Mouse (Mus musculus): ENCODE data around the gene Adgrd1. TPM values are rescaled to one million over a fixed set of nuclear protein-coding genes. Genes with fewer than 3 reads are reported as not detected.
A peak's percentile ranks its signal among the peaks of the same experiment; 100 is the strongest.

The Adgrd1 gene
- polyA plus RNA-seq, 1 experiment from 2014 or later, result 0.06 TPM

GRCm38 (mm10) chr5:129196501-129196900, 100.0 kb downstream of the Adgrd1 start:
- Histone ChIP-seq H3K27ac (replicated peaks; ENCODE audit: low read depth, low read length) (no peak overlapping the region), H3K4me2 (ENCODE audit: low read depth, low read length) (no peak overlapping the region), H3K36me3 (replicated peaks; ENCODE audit: control insufficient read depth, insufficient read depth, low read depth, low read length) (no peaks in the 10 kb centered on the region), H3K4me1 (ENCODE audit: control insufficient read depth, insufficient read depth, low read length) (peaks cover 2% of the 10 kb centered on the region; the same call in 1 of the 2 replicates), H3K4me3 (ENCODE audit: low read depth, low read length) (no peak overlapping the region), H3K9ac (replicated peaks; ENCODE audit: low read length) (no peak overlapping the region), H3K27me3 (ENCODE audit: control insufficient read depth, insufficient read depth, low read length) (no peaks in the 10 kb centered on the region), H3K9me3 (replicated peaks; ENCODE audit: control insufficient read depth, low read length) (no peaks in the 10 kb centered on the region)
- peak; percentile 32 for DNase-seq (ENCODE audit: low spot score)
- no peak for ATAC-seq (replicated peaks; ENCODE audit: insufficient number of reproducible peaks, low FRiP score, low TSS enrichment, low read depth)
- 61% methylated on average over 9 of the region's 9 CpGs for WGBS

GRCm38 (mm10) chr5:129196971-129197519, 100.5 kb downstream of the Adgrd1 start:
- Histone ChIP-seq H3K4me1 (ENCODE audit: control insufficient read depth, insufficient read depth, low read length) (peaks cover 2% of the 10 kb centered on the region; the same call in 1 of the 2 replicates), H3K9me3 (replicated peaks; ENCODE audit: control insufficient read depth, low read length) (no peaks in the 10 kb centered on the region), H3K4me3 (ENCODE audit: low read depth, low read length) (no peak overlapping the region), H3K4me2 (ENCODE audit: low read depth, low read length) (no peak overlapping the region), H3K36me3 (replicated peaks; ENCODE audit: control insufficient read depth, insufficient read depth, low read depth, low read length) (no peaks in the 10 kb centered on the region), H3K9ac (replicated peaks; ENCODE audit: low read length) (no peak overlapping the region), H3K27me3 (ENCODE audit: control insufficient read depth, insufficient read depth, low read length) (no peaks in the 10 kb centered on the region), H3K27ac (replicated peaks; ENCODE audit: low read depth, low read length) (no peak overlapping the region)
- 63% methylated on average over 9 of the region's 9 CpGs for WGBS
- DNase-seq (ENCODE audit: low spot score) (no peak), ATAC-seq (replicated peaks; ENCODE audit: insufficient number of reproducible peaks, low FRiP score, low TSS enrichment, low read depth) (0 out of 2 replicates have a peak, but pooled peaks have one; percentile 18)

- 86% methylated on average over 3 of the region's 3 CpGs for WGBS
- H3K36me3 ChIP-seq (replicated peaks; ENCODE audit: control insufficient read depth, insufficient read depth, low read depth, low read length), result no peaks in the 10 kb centered on the region
These were observed 103.6 kb downstream of the Adgrd1 start for GRCm38 (mm10) chr5:129200132-129200531.

GRCm38 (mm10) chr5:129208279-129208678, 111.7 kb downstream of the Adgrd1 start:
- H3K9me3 ChIP-seq (replicated peaks; ENCODE audit: control insufficient read depth, low read length), result no peaks in the 10 kb centered on the region
- H3K4me2 ChIP-seq (ENCODE audit: low read depth, low read length), result no peak overlapping the region
- H3K4me3 ChIP-seq (ENCODE audit: low read depth, low read length), result no peak overlapping the region
- no peak overlapping the region for H3K27ac ChIP-seq (replicated peaks; ENCODE audit: low read depth, low read length)
- no peaks in the 10 kb centered on the region for H3K36me3 ChIP-seq (replicated peaks; ENCODE audit: control insufficient read depth, insufficient read depth, low read depth, low read length)
- no peaks in the 10 kb centered on the region for H3K4me1 ChIP-seq (ENCODE audit: control insufficient read depth, insufficient read depth, low read length)
- no peak for ATAC-seq (replicated peaks; ENCODE audit: insufficient number of reproducible peaks, low FRiP score, low TSS enrichment, low read depth)
- no peaks in the 10 kb centered on the region for H3K27me3 ChIP-seq (ENCODE audit: control insufficient read depth, insufficient read depth, low read length)
- no peak for DNase-seq (ENCODE audit: low spot score)
- no peak overlapping the region for H3K9ac ChIP-seq (replicated peaks; ENCODE audit: low read length)

More at GRCm38 (mm10) chr5:129200132-129200531, 103.6 kb downstream of the Adgrd1 start:
- no peak overlapping the region for H3K4me2 ChIP-seq (ENCODE audit: low read depth, low read length)
- no peaks in the 10 kb centered on the region for H3K27me3 ChIP-seq (ENCODE audit: control insufficient read depth, insufficient read depth, low read length)
- H3K4me1 ChIP-seq (ENCODE audit: control insufficient read depth, insufficient read depth, low read length), result peaks cover 2% of the 10 kb centered on the region; the same call in 1 of the 2 replicates
- ATAC-seq (replicated peaks; ENCODE audit: insufficient number of reproducible peaks, low FRiP score, low TSS enrichment, low read depth) (no peak), DNase-seq (ENCODE audit: low spot score) (no peak)
- no peak overlapping the region for H3K9ac ChIP-seq (replicated peaks; ENCODE audit: low read length)
- H3K4me3 ChIP-seq (ENCODE audit: low read depth, low read length), result no peak overlapping the region
- no peaks in the 10 kb centered on the region for H3K9me3 ChIP-seq (replicated peaks; ENCODE audit: control insufficient read depth, low read length)
- H3K27ac ChIP-seq (replicated peaks; ENCODE audit: low read depth, low read length), result no peak overlapping the region

- no peak for ATAC-seq (replicated peaks; ENCODE audit: insufficient number of reproducible peaks, low FRiP score, low TSS enrichment, low read depth)
- no peak overlapping the region for H3K27ac ChIP-seq (replicated peaks; ENCODE audit: low read depth, low read length)
- no peaks in the 10 kb centered on the region for H3K36me3 ChIP-seq (replicated peaks; ENCODE audit: control insufficient read depth, insufficient read depth, low read depth, low read length)
- WGBS, result 78% methylated on average over 4 of the region's 4 CpGs
- no peaks in the 10 kb centered on the region for H3K4me1 ChIP-seq (ENCODE audit: control insufficient read depth, insufficient read depth, low read length)
- H3K9me3 ChIP-seq (replicated peaks; ENCODE audit: control insufficient read depth, low read length), result no peaks in the 10 kb centered on the region
- H3K27me3 ChIP-seq (ENCODE audit: control insufficient read depth, insufficient read depth, low read length), result no peaks in the 10 kb centered on the region
- H3K4me3 ChIP-seq (ENCODE audit: low read depth, low read length), result no peak overlapping the region
- H3K9ac ChIP-seq (replicated peaks; ENCODE audit: low read length), result no peak overlapping the region
- no peak overlapping the region for H3K4me2 ChIP-seq (ENCODE audit: low read depth, low read length)
- no peak for DNase-seq (ENCODE audit: low spot score)
These were observed 112.3 kb downstream of the Adgrd1 start for GRCm38 (mm10) chr5:129208845-129209244.

- DNase-seq (ENCODE audit: low spot score) (no peak), ATAC-seq (replicated peaks; ENCODE audit: insufficient number of reproducible peaks, low FRiP score, low TSS enrichment, low read depth) (no peak)
- Histone ChIP-seq H3K27ac (replicated peaks; ENCODE audit: low read depth, low read length) (no peak overlapping the region), H3K27me3 (ENCODE audit: control insufficient read depth, insufficient read depth, low read length) (no peaks in the 10 kb centered on the region), H3K4me1 (ENCODE audit: control insufficient read depth, insufficient read depth, low read length) (no peaks in the 10 kb centered on the region), H3K4me2 (ENCODE audit: low read depth, low read length) (no peak overlapping the region), H3K9ac (replicated peaks; ENCODE audit: low read length) (no peak overlapping the region), H3K36me3 (replicated peaks; ENCODE audit: control insufficient read depth, insufficient read depth, low read depth, low read length) (no peaks in the 10 kb centered on the region), H3K9me3 (replicated peaks; ENCODE audit: control insufficient read depth, low read length) (no peaks in the 10 kb centered on the region), H3K4me3 (ENCODE audit: low read depth, low read length) (no peak overlapping the region)
- 60% methylated on average over 14 of the region's 14 CpGs for WGBS
These were observed 115.0 kb downstream of the Adgrd1 start for GRCm38 (mm10) chr5:129211385-129212031.

GRCm38 (mm10) chr5:129214023-129214422, 117.5 kb downstream of the Adgrd1 start:
- H3K9me3 ChIP-seq (replicated peaks; ENCODE audit: control insufficient read depth, low read length), result no peaks in the 10 kb centered on the region
- H3K9ac ChIP-seq (replicated peaks; ENCODE audit: low read length), result no peak overlapping the region
- no peaks in the 10 kb centered on the region for H3K36me3 ChIP-seq (replicated peaks; ENCODE audit: control insufficient read depth, insufficient read depth, low read depth, low read length)
- no peaks in the 10 kb centered on the region for H3K4me1 ChIP-seq (ENCODE audit: control insufficient read depth, insufficient read depth, low read length)
- H3K4me2 ChIP-seq (ENCODE audit: low read depth, low read length), result no peak overlapping the region
- no peaks in the 10 kb centered on the region for H3K27me3 ChIP-seq (ENCODE audit: control insufficient read depth, insufficient read depth, low read length)
- H3K4me3 ChIP-seq (ENCODE audit: low read depth, low read length), result no peak overlapping the region
- 49% methylated on average over 9 of the region's 9 CpGs for WGBS
- peak; percentile 44 for DNase-seq (ENCODE audit: low spot score)
- H3K27ac ChIP-seq (replicated peaks; ENCODE audit: low read depth, low read length), result no peak overlapping the region
- ATAC-seq (replicated peaks; ENCODE audit: insufficient number of reproducible peaks, low FRiP score, low TSS enrichment, low read depth), result no peak

- Histone ChIP-seq H3K27ac (replicated peaks; ENCODE audit: low read depth, low read length) (no peak overlapping the region), H3K9ac (replicated peaks; ENCODE audit: low read length) (no peak overlapping the region), H3K4me1 (ENCODE audit: control insufficient read depth, insufficient read depth, low read length) (no peaks in the 10 kb centered on the region), H3K9me3 (replicated peaks; ENCODE audit: control insufficient read depth, low read length) (no peaks in the 10 kb centered on the region), H3K4me2 (ENCODE audit: low read depth, low read length) (no peak overlapping the region), H3K4me3 (ENCODE audit: low read depth, low read length) (no peak overlapping the region), H3K27me3 (ENCODE audit: control insufficient read depth, insufficient read depth, low read length) (no peaks in the 10 kb centered on the region), H3K36me3 (replicated peaks; ENCODE audit: control insufficient read depth, insufficient read depth, low read depth, low read length) (no peaks in the 10 kb centered on the region)
- 85% methylated on average over 2 of the region's 2 CpGs for WGBS
- ATAC-seq (replicated peaks; ENCODE audit: insufficient number of reproducible peaks, low FRiP score, low TSS enrichment, low read depth) (no peak), DNase-seq (ENCODE audit: low spot score) (no peak)
These were observed 119.5 kb downstream of the Adgrd1 start for GRCm38 (mm10) chr5:129216001-129216400.
